Mouse (Mus musculus) CH12.LX (cell line): ENCODE measurements around the gene Tiam1.

Source experiments
- JUN ChIP-seq: IDR thresholded peaks from 2 replicates; pipeline ENCODE4 v1.6.1; 2011; ENCODE audit warnings: low read depth, mild to moderate bottlenecking, low read length, improper control_type of control experiment, moderate library complexity; ENCODE audit not compliant: insufficient read depth
- MAFK ChIP-seq: IDR thresholded peaks from 2 replicates; pipeline ENCODE4 v1.6.1; 2011; ENCODE audit warnings: low read length, improper control_type of control experiment; ENCODE audit not compliant: insufficient replicate concordance
- SMC3 ChIP-seq: IDR thresholded peaks from 2 replicates; pipeline ENCODE4 v1.6.1; 2011; ENCODE audit warnings: low read depth, low read length, improper control_type of control experiment
- TCF12 ChIP-seq: IDR thresholded peaks from 2 replicates; pipeline ENCODE4 v1.6.1; 2014; ENCODE audit warnings: low read depth, mild to moderate bottlenecking, inconsistent platforms, low read length, improper control_type of control experiment

GRCm38 (mm10) chr16:89816506-89817172 is 326.9 kb downstream of the Tiam1 start:
- no peak for TF ChIP-seq MAFK
- TF ChIP-seq TCF12, result no peak
- no peak for TF ChIP-seq SMC3
- no peak for TF ChIP-seq JUN
